Mouse (Mus musculus) layer of hippocampus, postnatal 25 days (tissue): ENCODE results near the gene Mettl14. TPM values are rescaled to one million over a fixed set of nuclear protein-coding genes. Genes with fewer than 3 reads are reported as not detected.
"Not testable (repeated sequence)": the region's sequence is repeated elsewhere in the genome, so short reads cannot be mapped to it uniquely, and the experiment has no call there.

Experiments used
- DNase-seq, 2 experiments: peaks; one replicate each; pipeline ENCODE4 v3.0.0; 2022; ENCODE audit warnings: mixed read lengths in 2 of 2, low spot score in 1 of 2; ENCODE audit errors: extremely low spot score in 1 of 2
- total RNA-seq, 2 experiments: library from RNA; stranded (reverse); gene quantifications; 2 replicates each; pipeline ENCODE4 v1.2.3; 2021

The Mettl14 gene
- total RNA-seq: 10 to 100 TPM; 14.0 to 15.4 TPM

- peak; percentile 84 to 93 for DNase-seq
These were observed at the start of gene Mettl14 for GRCm38 (mm10) chr3:123385486-123386156. Gene Mettl14, minus strand, starts transcription at chr3:123386108.

DNA sequence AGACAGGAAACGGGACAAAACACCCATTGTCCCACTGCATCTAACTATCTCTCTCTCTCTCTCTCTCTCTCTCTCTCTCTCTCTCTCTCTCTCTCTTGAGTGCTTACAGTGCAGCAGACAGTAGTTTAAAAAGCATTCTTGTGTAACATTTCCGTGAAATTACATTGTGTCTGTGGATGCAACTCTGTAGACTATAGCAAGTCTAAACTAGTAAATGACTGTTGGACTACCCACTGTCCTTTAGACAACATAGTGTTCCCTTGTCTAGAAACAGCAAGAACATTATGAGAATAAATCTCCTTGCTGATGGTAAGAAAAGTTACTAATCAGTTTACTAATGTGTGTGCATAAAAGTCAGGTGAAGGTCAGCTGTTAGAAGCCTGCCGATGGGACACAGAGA is 47.5 kb upstream of the Mettl14 start:
- DNase-seq: no peak

GRCm38 (mm10) chr3:123431951-123432674 is 46.2 kb upstream of the Mettl14 start:
- no peak for DNase-seq

DNA sequence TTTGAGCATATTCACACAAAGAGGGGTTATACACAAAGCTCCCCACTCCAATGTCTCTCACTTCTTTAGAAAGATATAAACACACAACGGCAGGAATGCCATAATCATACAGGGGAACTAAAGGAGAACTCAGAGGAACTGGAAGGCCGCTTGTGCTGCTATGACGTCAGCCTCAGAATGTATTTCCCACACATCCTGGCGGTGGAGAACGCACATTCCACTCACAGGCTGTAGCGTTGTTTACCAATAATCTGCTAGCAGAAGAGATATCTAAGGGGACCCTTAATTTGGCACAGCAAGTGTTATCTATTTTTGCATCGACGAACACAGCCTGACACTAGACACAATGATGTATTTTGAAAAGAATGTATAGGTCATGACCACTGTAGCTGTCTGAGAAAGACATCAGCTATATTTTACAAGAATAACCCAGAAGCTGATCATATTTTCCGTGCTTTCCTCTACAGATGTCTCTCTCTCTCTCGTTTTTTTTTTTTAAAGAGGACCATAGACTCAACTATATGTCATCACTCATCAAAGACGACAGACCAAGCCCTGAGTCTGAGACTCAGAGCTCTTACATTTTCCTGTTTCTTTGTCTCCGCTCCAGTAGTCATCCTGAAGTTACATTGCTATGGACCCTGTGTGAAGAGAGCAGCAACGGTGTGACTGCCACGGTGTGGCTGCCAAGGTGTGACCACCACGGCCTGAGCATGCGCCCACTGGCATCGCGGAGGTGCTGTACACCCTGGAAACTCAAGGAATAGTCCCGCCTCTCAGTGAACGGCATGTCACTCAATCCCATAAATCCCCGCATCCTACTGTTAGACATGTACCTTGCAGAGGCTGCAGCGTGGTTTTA is 43.9 kb upstream of the Mettl14 start:
- no peak for DNase-seq

- no peak for DNase-seq
These were observed 42.1 kb upstream of the Mettl14 start for GRCm38 (mm10) chr3:123428005-123428404.

- DNase-seq: no peak
These were observed 39.7 kb upstream of the Mettl14 start for GRCm38 (mm10) chr3:123425647-123426046.

DNA sequence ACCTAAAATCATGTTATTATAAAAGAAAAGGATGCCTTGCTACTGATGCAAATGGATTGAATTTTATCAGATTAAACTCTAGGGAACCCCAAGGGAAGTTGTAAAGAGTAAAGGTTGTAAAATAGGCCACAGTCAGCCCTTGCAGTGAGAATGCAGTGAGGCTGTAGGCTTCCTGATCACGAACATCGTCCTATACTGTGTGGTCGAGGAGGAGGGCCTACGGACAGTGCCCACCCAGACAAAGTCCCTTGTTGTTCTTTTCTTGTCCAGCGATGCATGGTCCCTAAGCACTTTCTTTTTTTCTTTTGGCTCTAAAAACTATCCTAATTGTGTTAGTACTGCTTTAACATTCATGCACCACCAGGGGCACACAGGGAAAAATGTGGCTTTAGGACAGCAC is 27.3 kb upstream of the Mettl14 start:
- DNase-seq: no peak

DNA sequence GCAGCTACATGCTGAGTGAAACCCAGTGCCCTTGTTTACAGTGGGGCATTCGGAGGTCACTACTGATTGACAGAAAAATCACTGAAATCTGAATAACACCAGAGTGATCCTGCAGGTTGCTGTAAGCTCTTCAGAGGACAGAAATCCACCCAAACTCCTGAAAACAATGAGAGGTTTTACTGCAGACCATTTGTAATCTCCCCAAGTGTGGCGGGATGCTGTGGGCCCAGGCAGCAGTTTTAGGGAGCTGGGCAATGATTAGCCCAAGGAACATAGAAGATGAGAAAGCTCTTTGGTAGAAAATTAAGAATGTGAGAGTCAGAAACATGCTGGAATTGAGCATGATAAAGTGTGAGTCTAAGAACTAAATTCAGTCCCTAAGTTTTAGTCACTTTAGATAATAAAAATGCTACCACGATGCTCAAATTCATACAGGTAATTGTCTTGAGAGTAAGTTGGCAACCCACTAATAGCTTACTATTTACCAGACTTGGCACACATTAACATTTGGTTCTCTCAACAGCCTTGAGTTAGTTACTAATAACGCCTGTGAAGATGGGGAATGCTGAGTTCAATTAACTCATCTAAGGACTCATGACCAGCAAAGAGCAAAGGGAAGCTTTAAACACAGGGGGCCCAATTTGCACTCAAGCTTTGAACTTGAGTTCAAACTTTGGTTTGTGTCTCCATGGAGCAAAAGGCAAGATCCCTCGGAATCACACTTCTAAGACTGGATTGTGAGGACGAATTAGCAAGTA is 26.1 kb upstream of the Mettl14 start:
- no peak for DNase-seq

DNA sequence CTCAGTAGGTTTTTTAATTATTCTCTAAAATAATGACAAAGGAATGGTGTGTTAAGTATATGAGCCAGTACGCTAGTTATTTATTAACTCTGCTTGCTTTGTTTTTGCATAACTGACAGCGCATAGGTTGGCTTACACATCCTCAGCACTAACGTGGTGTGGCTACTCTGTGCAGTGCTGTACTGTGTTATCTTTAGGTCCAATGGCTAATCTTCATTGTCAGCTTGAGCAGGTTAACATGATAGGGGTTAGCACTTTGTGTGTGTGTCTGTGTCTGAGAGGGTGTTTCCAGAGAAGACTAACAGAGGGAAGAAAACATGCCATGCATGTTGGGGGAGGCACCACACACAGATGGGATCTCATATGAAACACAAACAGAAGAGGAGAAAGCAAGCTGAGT is 19.0 kb upstream of the Mettl14 start:
- no peak for DNase-seq

GRCm38 (mm10) chr3:123397562-123398481 is 11.9 kb upstream of the Mettl14 start:
- DNase-seq: no peak

DNA sequence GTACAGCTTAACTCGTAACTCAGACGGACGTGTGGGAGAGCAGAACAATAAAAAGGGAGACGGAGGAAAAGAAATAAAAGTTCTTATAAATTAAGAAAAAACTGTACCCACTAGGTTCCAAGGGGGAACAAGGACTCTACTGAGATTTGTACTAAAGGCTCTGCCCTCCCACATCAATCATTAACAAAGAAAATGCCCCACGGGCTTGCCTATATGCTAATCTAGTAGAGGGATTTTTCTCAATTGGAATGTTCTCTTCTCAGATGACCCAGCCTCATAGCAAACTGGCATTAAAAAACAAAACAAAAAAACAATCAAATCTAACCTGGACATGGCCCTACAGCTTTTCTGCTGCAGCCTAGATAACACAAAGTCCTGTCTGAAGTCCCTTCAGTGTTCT is 9.7 kb upstream of the Mettl14 start:
- no peak for DNase-seq

GRCm38 (mm10) chr3:123391180-123391579 is 5.3 kb upstream of the Mettl14 start:
- DNase-seq: no peak

- not testable (repeated sequence) for DNase-seq
These were observed 361 bp upstream of the Mettl14 start for GRCm38 (mm10) chr3:123386157-123386780.

DNA sequence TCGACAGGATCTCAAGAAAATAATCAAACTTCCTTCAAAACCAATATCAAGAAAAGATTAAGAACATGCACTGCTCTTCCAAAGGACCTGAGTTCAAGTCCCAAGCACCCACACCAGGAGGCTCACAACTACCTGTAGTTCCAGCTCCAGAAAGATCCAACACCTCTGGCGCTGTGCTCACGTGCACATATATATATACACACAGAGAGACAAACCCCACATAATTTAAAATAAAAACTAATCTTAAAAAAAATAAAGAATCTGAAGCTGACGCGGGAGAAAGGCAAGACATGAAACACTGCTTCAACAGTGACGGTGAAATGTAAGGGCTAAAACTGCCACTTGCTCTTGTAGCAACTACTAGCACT is 806 bp downstream of the Mettl14 start:
- no peak for DNase-seq

GRCm38 (mm10) chr3:123384435-123384834 is 1.5 kb downstream of the Mettl14 start:
- DNase-seq: no peak

- no peak for DNase-seq
These were observed 9.3 kb downstream of the Mettl14 start for GRCm38 (mm10) chr3:123376562-123376961.

DNA sequence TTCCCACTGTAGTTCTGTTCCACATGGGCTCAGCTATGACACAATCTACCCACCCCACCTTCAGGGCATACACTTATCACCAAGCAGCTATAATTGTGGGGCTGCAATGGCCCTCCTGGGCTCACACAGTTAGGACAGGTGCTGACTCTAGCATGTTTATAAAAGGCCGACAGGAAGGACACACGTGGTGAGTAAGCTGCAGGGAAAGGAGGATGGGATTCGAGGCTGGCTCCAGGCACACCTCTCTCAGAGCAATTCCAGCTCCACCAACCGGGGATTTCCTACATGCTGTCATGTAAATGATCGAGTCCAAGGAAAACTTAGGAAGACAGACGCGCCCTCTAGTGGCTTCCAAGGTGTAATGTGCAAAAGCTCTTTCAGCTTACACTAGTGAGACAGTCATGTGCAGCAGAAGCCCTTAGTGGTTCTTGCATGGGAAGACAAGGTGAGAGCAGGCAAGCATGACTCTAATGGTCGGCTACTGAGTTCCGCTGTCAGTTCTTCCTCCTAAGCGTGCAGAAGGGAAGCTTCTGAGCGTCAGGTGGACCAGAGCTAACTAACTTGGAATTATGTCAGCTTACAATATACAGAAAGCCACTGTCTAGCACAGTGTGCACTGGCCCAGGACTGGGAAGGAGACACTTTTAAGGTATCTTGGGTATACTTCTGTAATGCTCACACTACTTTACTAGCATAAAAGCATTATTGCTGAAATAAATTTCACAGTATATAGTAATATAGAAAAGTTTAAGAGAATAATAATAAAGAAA is 14.0 kb downstream of the Mettl14 start:
- DNase-seq: peak in 1 of 2 experiments; percentile 71

- DNase-seq: no peak
These were observed 15.0 kb downstream of the Mettl14 start for GRCm38 (mm10) chr3:123370927-123371326.
